Mouse (Mus musculus) right cerebral cortex, postnatal 4 days (tissue): ENCODE measurements at regions not wholly inside any gene's neighbourhood (a gene's known extent, or its start where the extent isn't known, plus 50 kb on each side); places are given as distances from the start of the nearest gene placed in this dataset.

Experiments used
- DNase-seq: peaks from one replicate; pipeline ENCODE4 v3.0.0-alpha.2; 2022

DNA sequence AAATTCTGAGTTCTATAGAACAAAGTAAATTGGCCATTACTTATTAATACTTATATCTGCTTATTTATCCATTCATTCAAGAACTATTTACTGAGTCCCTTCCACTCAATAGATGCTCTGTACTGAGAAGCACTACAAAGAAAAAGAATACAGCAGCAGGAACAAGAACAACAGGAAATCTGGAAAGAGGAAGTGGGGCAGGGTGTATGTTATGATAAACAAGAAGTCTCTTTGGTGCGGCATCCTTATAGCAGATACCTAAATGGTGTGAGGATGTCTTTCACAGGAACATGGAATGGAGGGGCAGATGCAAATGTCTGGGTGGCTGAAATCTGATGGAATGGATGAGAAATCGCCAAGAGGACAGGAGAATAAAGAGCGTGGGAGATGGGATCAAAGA is 208.5 kb upstream of the Zc3h12c start:
- DNase-seq, result no peak

DNA sequence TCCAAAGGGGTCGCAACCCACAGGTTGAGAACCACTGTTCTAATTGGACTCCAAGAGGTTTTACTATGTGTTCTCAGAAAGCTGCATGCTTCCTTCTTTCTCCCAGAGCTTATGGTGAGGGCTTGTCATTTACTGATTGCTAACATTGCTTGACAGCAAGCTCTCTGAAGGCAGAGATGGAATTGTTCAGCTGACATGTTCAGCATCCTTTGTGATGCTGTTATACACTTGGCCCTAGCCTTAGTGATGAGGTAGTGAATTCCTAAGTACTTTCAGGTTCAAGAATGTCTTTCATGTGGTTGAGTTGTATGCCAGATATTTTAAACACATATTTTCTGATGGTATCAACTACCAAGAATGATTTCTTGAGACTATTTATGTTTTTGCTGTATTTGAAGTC is 202.9 kb upstream of the Zc3h12c start:
- no peak for DNase-seq

DNA sequence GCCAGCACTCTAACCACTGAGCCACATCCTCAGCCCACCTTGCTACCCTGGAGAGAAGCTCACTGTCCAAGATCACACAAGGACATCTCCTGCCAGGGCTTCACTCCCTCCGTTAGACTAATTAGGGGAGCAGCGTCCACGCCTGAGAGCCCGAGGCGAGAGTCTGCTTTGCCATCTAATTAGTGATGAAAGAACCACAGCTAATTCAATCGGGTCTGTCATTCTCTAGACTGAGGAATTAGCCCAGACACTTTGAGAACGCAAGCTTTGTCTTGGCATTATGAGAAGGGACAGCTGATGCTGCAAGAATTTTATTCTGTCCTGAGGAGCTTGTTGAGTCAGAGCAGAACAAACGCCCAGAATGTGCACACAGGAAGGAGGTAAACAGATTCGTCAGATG is 200.5 kb upstream of the Zc3h12c start:
- DNase-seq, result peak; percentile 5

DNA sequence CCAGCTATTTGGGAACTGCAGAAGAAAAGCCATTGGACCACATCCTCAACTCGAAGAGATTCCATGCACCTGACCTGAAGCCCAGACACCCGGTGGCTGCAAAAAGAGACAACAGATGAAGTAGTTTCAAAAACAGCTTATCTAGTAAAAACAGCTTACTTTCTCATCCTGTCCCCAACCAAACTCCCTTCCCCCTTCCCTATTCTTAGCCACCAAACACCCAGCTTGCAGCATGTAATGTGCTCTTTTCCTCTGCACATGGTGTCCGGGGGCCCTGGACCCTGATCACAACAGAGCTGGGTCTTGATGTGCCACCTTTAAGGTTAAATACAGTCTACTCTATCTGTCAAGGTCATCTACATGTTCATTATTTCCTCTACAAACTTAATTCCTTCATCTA is 199.7 kb upstream of the Zc3h12c start:
- DNase-seq, result no peak

DNA sequence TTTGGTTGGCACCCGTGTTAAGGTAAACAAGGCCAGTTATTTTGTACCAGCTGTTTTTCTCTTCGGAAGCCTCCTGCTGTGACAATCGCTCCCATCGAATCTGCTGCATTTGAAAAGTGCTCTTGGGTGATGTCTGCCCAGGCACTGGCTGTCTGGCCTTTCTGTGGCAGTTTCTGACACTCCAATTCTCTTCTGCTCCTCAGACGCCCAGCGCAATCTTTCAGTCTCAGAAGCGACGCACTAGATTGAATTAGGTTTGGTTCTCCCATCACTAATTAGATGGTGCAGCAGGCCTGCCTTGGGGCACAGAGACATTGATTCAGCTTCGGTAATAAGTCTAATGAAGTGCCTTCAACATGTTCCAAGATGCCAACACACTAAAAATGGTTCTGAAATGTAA is 197.7 kb upstream of the Zc3h12c start:
- no peak for DNase-seq

DNA sequence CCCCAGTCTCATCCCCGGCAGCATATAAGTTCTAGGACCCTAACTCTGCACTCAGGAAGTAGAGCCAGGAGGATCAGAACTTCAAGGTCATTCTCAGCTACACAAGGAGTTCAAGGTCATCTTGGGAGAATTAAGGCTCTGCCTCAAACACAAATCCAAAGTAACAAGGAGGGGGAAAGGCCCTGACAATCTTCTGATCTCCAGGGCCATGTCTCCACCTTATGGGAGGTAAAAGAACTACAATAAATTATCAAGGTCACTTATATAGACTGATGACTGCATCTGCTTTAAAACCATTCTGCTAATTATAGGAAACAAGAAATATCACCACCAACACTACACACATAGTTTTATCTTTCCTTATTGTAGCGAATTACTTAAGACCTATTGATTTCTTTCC is 193.2 kb upstream of the Zc3h12c start:
- no peak for DNase-seq

DNA sequence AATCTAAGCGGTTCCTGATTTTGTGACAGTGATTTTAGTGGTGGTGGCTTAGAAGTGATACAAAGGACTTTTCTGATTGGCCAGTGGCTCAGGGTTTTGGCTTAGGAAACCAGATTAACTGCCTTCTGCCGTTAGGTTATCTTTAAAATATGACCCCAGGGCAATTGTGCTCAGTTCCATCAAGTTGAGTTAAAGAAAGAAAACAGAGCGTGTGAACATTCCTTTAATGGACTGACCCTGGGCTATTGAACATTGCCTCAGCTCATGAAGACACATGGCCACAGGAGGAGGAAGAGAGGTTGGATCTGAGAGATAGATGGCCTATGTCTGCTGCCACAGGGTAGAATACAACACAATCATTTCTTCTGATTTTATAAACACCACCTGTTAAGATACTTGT is 191.0 kb upstream of the Zc3h12c start:
- DNase-seq, result no peak

DNA sequence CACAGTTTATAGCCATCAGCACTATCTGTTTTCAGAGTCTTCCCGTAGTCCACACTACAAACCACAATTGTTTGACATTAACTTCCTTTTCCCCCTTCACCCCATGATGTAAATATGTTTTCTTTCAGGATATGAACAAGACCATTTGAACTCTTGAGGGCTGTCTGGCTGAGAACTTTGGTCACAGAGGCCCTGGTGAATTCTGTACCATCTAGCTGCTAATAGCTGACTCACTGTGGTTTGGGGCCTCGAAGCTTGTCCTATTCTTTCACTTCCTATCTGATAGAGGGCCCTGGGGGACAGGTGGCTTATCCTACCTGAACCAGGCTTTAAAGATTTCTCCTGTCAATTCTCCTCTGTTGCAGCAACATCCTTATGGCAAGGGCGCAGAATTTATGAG is 188.2 kb upstream of the Zc3h12c start:
- no peak for DNase-seq

DNA sequence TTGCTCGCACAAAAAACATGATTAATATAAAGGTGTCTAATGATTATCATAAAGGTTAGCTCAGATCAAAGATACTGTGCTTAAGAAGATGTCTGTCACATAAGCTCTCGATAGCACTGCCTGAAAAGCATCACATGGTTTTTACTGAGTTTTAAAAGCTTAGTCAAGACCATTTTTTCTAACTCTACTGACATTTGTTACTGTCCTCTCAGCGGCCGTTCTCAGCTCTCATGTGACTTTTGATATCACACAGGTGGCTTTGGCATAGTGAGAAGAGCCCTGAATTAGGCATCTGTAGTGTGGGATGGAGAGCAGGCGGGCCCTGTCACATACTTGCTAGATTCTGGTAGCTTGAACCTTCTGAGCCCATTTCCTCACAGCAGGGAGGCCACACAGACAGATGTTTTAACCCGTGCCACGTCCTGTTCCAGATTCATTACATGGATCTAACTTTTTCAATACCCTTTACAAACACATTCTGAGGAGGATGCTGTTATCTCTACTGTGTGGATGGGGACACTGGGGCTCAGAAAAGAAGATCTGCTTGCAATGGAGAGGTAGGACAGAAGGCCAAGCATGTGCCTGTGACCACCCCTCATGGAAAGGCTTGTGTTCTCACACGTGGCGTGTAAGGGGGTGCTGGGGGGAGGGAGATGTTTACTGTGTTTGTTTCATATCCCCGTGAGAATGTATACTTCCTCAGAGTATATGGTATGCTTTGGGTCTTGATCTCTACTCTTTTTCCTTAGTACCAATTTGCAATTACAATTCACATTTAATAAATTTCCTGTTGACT is 187.0 kb upstream of the Zc3h12c start:
- no peak for DNase-seq

DNA sequence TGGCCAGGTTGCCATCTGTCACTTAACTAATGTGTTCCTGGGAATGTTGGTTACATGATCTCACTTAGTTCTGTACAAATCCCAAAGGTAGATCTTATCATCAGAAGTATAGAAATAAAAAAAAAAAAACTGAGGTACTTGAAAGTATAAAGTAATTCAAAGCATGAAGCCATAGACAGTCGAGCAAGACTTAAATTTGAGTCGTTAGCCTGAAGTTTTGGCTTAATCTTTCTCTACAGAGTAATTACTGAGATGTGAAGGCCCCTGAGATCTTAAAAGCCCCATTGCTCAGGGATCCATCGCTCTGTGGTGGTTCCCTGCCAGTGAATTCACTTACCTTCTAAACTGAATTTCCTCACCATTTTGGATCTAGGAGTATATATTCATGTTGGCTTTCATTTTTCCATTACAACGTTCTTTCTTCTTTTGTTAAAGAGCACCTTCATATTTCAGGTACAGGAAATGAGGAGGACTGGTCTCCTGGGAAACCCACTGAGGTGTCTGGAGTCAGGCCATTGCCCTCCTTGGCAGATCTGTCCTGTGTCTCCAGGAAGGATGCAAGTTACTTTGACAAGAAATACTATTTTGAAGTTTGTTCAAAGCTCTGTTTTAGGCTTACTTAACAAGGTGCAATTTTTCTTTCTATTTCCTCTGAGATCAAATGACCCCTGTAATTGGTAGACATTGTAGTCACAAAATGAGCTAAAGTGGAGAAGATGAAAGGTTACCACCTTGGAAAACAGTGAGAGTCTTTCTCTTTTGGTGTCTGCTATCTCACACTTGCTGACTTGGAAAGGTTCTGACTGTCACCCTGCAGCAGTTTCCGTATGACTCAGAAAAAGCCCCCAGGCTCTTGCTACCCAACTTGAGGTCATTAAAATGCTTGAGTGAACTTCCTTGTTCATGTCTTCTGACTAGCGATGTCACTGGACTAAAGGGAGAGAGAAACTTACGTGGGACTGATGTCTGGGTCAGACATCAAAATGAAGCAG is 180.5 kb upstream of the Zc3h12c start:
- no peak for DNase-seq

DNA sequence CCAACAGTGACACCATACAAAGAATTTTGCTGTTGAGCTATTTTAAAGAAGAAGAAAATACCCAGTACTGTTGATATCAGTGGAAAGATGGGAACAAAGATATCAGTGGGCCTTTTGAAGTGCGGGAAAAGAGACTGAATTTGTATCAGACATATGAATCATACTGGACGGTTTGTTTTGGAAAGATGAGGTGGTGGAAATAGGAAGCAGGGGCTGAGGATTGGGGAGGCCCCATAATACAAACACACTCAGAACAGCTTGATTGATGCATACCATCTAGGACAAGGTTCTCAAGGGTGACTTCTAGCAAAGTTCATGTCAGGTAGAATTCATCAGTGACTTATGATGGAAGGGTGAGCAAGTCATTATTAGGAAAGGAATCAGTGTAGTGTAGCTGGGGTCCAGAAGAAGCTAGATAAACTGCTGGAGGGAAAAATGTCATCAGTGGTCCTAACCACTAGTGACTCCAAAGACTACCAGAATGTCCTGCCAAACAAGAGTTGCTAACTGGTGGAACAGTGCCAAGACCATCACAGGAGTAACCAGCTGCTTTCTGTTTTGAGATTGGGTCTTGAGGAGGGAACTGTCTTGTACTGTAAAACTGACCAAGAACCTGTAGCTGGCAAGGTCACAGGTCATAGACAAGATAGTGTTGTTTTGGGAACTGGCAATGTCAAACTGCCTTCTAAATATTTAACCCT is 176.0 kb upstream of the Zc3h12c start:
- DNase-seq, result no peak

DNA sequence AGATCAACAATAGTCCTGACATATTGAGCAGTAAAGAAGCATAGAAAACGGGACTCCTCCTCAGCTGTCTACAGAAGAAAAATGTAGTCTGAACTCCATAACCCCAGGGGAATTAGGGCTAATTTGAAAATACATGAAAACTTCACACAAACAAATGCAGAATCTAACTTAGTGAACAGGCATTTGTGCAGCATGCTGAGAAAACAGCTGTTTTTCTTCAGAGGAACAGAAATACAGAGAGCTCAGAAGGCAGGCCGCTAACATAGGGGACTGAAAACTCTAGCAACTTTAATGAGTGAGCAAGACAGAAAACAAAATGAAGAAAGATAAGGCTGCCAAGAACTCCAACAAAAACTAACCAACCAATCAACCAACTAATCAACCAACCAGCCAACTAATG is 172.7 kb upstream of the Zc3h12c start:
- no peak for DNase-seq

DNA sequence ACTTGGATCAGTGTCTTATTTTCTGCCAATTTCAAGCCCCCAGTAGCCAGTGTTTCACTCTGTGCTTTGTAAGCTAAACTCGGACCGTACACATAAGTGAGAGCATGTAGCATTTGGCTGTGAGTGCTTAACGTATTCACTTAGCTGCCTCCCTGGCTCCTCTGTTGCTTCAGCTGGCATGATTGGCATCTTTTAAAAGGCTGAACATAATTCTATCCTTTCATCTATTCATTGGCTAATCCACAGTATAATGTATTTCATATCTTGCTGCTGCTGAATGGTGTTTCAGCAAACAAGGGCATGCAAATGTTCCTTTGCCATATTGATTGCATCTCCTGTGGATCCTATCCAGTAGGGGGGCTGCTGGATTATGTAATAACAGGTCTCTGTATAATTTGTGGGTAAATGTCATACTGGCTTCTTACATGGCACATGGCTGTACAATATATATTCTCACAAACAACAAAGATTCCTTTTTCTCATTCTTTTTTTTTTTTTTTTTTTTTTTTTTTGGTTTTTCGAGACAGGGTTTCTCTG is 169.5 kb upstream of the Zc3h12c start:
- no peak for DNase-seq

DNA sequence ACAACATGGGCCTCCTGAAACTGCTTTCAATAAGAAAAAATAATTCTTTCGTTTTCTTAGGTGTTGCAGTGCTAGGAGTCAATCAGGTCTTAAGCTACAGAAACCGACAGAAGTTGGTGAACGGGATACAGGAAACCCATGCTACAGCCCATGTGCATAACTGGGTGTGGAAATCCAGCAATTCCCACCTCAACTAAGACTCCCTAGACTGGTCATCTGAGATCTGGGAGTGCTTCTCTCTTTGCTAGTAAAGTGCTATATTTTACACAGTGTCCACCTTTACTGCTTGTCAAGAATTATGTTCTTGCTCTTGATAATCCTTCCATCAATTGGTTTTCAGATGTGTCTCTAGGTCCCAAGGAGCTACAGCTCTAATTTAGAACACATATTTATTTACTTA is 166.4 kb upstream of the Zc3h12c start:
- no peak for DNase-seq

DNA sequence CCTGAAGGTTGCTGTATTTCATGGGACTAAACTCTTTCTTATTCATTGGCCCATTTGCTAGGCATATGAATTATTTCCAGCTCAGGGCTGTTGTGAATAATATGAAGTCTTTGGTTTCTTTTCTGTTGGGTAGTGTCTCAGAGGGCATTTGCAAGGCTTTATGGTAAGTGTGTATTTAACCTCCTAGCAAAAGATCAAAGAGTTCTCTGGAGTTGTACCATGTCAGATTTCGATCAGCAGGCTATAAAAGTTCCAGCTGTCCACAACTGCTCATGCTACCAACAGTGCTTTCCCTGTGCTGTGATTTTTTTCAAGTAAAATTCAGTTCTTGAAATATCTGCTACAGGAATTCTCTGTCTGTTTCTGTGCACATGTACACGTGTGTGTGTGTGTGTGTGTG is 165.5 kb upstream of the Zc3h12c start:
- no peak for DNase-seq

DNA sequence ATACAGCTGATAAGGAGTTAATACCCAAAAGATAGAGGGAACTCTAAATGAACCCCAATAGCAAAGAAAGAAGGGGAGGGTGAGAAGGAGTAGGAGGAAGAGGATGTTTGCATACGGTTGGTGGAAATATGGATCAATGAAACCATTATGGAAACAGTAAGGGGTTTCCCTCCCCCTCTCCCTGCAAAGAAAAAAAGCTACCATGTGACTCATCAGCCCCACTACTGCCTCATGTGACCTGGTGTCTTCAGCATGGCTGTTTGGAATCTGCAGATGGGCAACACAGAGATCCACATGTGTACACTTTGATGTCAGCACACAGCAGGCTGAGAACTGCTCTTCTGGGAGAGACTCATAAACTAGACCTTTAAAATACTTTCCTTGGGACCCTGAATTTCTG is 163.4 kb upstream of the Zc3h12c start:
- no peak for DNase-seq

DNA sequence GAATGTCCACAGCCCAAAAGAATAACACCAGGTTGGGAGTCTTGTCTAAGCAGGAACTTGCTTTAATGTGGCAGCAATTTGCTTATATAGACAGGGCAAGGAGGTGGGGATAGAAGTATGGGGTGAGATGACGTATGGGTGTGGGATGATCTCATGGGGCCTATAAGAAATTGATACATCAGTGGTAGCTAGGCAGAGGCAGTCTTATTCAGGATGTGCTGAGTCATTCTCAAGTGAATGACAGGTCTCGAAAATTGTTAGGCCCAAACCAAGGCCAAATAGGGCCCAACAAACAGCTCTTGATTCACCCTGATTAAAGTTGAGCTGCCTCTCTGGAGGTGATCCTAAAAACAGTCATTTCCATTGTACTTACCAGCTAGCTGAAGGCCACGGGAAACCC is 162.3 kb upstream of the Zc3h12c start:
- no peak for DNase-seq

DNA sequence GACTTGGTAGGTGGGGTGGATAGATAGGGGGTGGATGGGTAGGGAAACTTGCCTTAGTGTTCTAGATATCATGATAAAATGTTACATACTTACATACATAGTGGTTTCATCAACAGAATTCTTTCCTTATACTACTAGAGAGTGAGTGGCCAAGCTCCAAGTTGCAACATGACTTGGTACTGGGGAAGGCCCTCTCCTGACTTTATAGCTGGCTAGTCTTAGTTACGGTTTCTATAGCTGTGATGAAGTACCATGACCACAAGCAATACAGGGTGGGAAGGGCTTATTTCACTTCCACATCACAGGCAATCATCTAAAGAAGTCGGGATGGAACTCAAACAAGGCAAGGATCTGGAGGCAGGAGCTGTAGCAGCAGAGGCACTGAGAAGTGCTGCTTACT is 156.0 kb upstream of the Zc3h12c start:
- DNase-seq, result no peak

DNA sequence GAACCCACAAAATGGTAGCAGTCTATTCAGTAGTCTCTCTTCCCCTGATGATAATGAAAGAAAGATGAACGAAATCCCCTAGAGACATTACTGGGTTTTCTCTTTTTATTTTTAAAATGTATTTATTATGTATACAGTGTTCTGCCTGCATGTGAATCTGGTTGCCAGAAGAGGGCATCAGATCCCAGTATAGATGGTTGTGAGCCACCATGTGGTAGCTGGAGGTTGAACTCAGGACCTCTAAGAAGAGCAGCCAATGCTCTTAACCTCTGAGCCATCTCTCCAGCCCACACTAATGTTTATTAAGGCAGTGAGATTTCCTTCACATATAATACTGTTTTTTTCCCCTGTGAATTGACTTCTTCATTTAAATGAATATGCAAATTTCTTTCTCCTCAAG is 155.4 kb upstream of the Zc3h12c start:
- DNase-seq, result no peak

DNA sequence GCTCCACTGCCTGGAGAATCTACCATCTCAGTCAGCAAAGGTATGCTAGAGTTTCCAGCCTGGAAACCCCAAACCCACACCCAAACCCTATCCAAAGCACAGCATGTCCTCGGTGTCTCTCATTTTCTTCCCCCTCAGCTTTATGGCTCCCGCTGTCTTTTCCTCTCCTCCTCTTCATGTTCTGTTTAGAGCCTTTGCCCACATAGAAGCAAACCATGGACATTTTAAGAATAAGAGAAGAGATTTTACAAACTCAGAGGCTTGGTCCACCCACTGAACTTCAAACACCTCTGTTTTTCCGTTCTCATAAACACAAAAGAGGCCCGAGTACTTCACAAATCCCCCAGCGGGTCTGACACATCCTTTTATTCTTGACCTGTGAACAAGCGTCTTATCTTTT is 154.9 kb upstream of the Zc3h12c start:
- DNase-seq, result no peak

DNA sequence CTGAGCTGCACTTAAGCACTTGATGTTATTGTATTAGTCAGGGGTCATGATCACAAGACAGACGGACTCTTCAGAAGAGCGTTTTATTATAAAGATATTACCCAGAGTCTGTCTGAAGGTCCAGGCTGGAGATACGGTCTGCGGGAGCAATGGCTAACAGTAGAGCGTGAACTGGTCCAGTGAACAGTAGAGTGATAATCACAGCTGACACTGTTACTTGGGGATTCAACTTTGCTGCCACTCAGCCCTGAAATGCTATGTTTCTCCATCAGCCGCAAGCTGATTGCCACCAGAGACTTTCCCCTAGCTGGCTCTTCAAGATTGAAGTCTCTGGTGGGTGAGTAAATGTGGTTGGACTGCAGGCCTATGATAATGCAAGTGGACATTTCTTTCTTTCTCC is 133.1 kb upstream of the Zc3h12c start:
- no peak for DNase-seq

DNA sequence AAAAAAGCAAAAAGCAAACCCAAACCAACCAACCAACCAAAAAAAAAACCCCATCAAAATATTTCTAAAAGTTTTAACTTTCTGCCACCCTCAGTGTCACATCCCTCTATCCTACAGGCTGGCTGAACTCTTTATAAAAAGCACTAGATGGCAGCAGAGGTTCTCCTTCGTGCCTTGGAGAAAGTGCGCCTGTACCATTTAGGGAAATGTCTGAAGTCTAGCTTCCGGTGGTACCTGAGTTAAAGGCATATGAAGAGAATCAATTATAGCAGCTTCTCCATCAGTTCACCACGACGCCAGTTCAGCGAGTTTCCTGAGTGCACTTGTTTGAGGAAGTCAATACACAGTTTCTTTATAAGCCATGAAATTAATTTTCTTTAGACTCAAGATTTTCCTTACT is 130.0 kb upstream of the Zc3h12c start:
- DNase-seq, result no peak

DNA sequence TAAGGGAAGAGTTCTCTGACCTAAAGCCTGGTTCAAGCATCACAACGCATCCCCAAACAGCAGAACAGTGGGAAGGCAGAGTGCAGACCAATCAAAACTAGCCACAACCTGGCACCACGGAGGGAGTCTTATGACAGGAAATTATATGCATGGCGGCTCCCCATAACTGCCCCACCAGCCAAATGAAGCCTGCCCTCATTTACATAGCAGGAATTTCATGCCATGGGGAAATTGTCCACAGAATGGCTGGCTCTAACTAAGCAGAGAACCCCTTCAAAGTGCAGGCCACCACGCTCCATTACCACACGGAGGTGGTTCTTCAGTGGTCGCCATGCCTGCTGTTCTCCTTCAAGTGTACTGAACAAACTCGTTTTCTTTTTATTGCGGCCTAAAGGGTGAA is 126.3 kb upstream of the Zc3h12c start:
- no peak for DNase-seq
